Mouse (Mus musculus) olfactory bulb, adult 2 months (tissue): ENCODE results near the gene Naxe.

Source experiments
- CTCF ChIP-seq: fragments of 200-500 bp; IDR thresholded peaks from 2 replicates; pipeline ENCODE4 v1.5.1; 2012; ENCODE audit warnings: low read depth, mild to moderate bottlenecking, low read length, moderate library complexity; ENCODE audit not compliant: insufficient read depth
- POLR2A ChIP-seq: fragments of 200-500 bp; IDR thresholded peaks from 2 replicates; pipeline ENCODE4 v1.6.1; 2012; ENCODE audit warnings: mild to moderate bottlenecking, low read depth, low read length, moderate library complexity; ENCODE audit not compliant: insufficient read depth

- TF ChIP-seq POLR2A (no peak), CTCF (no peak)
Observed at GRCm38 (mm10) chr3:88097666-88098065, 39.4 kb upstream of the Naxe start.
